Mouse (Mus musculus): ENCODE data around the gene Utrn.

GRCm38 (mm10) chr10:12608634-12609033 lies 260.5 kb downstream of the Utrn start:
- no peak for TF ChIP-seq CTCF (IDR thresholded peaks at IDR 0.05; ENCODE audit: extremely low read depth, insufficient read depth, low read length)
- TF ChIP-seq POLR2A (IDR thresholded peaks at IDR 0.05; ENCODE audit: extremely low read depth, insufficient read depth, low read length): no peak

All from cortical plate, adult 2 months (tissue).